Mouse (Mus musculus) forebrain, embryonic 14.5 days (tissue): ENCODE results near the gene Scarb2. TPM values are rescaled to one million over a fixed set of nuclear protein-coding genes. Genes with fewer than 3 reads are reported as not detected.

Experiments
- ATAC-seq: fragments of 200-750 bp; cut with Nextera tagmentation; 2 replicates; pipeline ENCODE4 v1.8.0; 2017; ENCODE audit warnings: mild to moderate bottlenecking, moderate library complexity
- DNase-seq: peaks from one replicate; pipeline ENCODE4 v3.0.0-alpha.2; 2015; ENCODE audit warnings: low spot score
- H3K27ac ChIP-seq: fragments of 300-500 bp; sonication (generic); 2 replicates; pipeline ENCODE4 v1.5.1; 2014; ENCODE audit warnings: low read depth, mild to moderate bottlenecking, control low read depth, low read length, moderate library complexity
- H3K27me3 ChIP-seq: fragments of 300-500 bp; sonication (generic); replicated peaks from 2 replicates; pipeline ENCODE4 v1.6.1; 2014; ENCODE audit warnings: low read length, control low read depth, mixed read lengths; ENCODE audit not compliant: control insufficient read depth, insufficient read depth
- H3K36me3 ChIP-seq: fragments of 300-500 bp; sonication (generic); 2 replicates; pipeline ENCODE4 v1.6.1; 2014; ENCODE audit warnings: low read length, control low read depth; ENCODE audit not compliant: control insufficient read depth, insufficient read depth
- H3K4me1 ChIP-seq: fragments of 300-500 bp; sonication (generic); 2 replicates; pipeline ENCODE4 v1.6.1; 2014; ENCODE audit warnings: antibody characterized with exemption, low read length, control low read depth; ENCODE audit not compliant: control insufficient read depth, insufficient read depth
- H3K4me2 ChIP-seq: fragments of 300-500 bp; sonication (generic); 2 replicates; pipeline ENCODE4 v1.6.1; 2014; ENCODE audit warnings: mild to moderate bottlenecking, control low read depth, low read length
- H3K4me3 ChIP-seq: fragments of 300-500 bp; sonication (generic); 2 replicates; pipeline ENCODE4 v1.5.1; 2014; ENCODE audit warnings: low read depth, low read length, control low read depth
- H3K9ac ChIP-seq: fragments of 300-500 bp; sonication (generic); 2 replicates; pipeline ENCODE4 v1.6.1; 2014; ENCODE audit warnings: mild to moderate bottlenecking, low read length, control low read depth, moderate library complexity
- H3K9me3 ChIP-seq: fragments of 300-500 bp; sonication (generic); replicated peaks from 2 replicates; pipeline ENCODE4 v1.6.1; 2016; ENCODE audit warnings: low read length, control low read depth, mixed read lengths; ENCODE audit not compliant: control insufficient read depth
- WGBS: fragments of 180-500 bp; shearing (Covaris S2); extraction: QIAGEN DNeasy Blood & Tissue Kit; methylation state at CpG from one replicate; pipeline ENCODE4 v1.1.7; 2014; 5-methylcytosine and 5-hydroxymethylcytosine counted together
- polyA plus RNA-seq: library from polyadenylated mRNA; unstranded; fragments of >200 nt; fragmentation: Nextera tagmentation; extraction: Ambion mirVana; gene quantifications from 2 replicates; pipeline ENCODE4 v1.2.1, GENCODE M21; 2014

Gene Scarb2
- polyA plus RNA-seq, 1 experiment from 2014 or later = 26.0 TPM

GRCm38 (mm10) chr5:92488961-92489360 is 17.7 kb downstream of the Scarb2 start:
- Histone ChIP-seq H3K9me3 (no peaks in the 10 kb centered on the region), H3K4me1 (peaks cover 7% of the 10 kb centered on the region; the same call in 1 of the 2 replicates), H3K36me3 (peaks cover 17% of the 10 kb centered on the region), H3K27me3 (no peaks in the 10 kb centered on the region), H3K4me2 (no peak overlapping the region), H3K9ac (no peak overlapping the region), H3K4me3 (no peak overlapping the region), H3K27ac (0 out of 2 replicates have a peak overlapping the region, but pooled peaks have one; percentile 39)
- no peak for DNase-seq
- WGBS = 76% methylated on average over 7 of the region's 7 CpGs
- peak; percentile 43; the same call in 1 of the 2 replicates for ATAC-seq

DNA sequence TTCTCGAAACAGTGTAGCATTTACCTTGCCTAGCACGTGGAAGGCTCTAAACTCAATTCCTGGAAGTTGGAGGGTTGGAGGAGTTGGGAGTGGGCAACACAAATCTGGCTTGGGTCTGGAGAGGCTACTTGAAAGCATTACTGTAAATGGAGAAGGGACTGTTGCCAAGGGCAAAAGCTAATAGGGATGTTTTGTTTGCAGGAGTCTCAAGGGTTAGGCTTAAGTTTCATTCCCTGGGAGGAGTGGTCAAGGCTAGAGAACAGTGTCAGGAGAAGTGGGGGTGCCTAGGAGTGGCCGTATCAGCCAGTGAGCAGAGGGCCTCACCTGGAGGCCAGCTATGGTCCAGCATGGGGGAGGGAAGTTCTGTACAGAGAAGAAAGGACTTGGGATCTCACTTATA is 18.2 kb downstream of the Scarb2 start:
- no peak for ATAC-seq
- H3K9me3 ChIP-seq = no peaks in the 10 kb centered on the region
- H3K9ac ChIP-seq = no peak overlapping the region
- H3K4me1 ChIP-seq = peaks cover 7% of the 10 kb centered on the region; the same call in 1 of the 2 replicates
- WGBS = 93% methylated on average over 3 of the region's 3 CpGs
- H3K36me3 ChIP-seq = peaks cover 22% of the 10 kb centered on the region
- no peak overlapping the region for H3K4me2 ChIP-seq
- DNase-seq = no peak
- no peak overlapping the region for H3K4me3 ChIP-seq
- no peaks in the 10 kb centered on the region for H3K27me3 ChIP-seq
- no peak overlapping the region; the same call in 1 of the 2 replicates for H3K27ac ChIP-seq

DNA sequence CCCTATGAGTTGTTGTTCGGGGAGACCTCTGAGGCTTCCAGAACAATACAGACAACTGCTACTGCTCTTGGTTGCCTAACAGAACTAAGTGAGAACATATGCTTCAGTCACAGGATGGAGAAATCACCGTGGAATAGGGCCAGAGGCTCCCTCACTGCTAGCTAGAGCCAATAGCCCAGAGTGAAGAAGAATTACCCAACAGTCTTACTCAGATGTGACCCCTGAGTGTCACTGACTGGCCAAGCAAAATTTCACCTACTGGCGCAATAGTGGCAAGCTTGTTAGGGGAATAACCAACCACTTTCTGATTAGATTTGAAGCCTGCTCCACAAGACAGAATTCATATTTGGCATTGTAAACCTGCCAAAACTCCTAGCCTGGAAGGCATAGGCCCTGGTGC is 19.9 kb downstream of the Scarb2 start:
- Histone ChIP-seq H3K4me1 (peaks cover 7% of the 10 kb centered on the region; the same call in 1 of the 2 replicates), H3K9ac (no peak overlapping the region), H3K9me3 (0 out of 2 replicates have a peak, but pooled peaks cover 3% of the 10 kb centered on the region), H3K27me3 (no peaks in the 10 kb centered on the region), H3K4me2 (no peak overlapping the region), H3K36me3 (peaks cover 35% of the 10 kb centered on the region), H3K4me3 (no peak overlapping the region), H3K27ac (no peak overlapping the region)
- ATAC-seq (no peak), DNase-seq (no peak)
- 86% methylated on average over 3 of the region's 3 CpGs for WGBS

DNA sequence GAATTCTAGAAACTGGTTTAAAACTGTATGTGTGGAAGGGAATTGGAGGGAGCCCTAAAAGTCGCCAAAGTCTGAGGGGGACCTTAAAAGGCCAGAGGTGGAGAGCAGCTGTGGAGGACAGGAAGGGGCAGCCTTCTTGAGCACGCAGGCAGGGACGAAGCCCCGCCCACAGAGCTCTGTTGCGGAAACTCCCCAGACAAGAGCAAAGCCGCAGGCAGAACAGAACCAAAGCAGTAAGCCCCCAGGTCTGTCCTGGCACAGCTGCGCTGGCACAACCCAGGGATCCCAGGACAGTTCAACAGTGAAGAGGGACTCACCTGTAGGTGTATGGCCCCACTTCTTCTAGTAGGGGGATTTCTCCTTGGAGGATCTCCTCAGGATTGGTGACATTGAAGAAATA is 21.8 kb downstream of the Scarb2 start:
- Histone ChIP-seq H3K9me3 (0 out of 2 replicates have a peak, but pooled peaks cover 3% of the 10 kb centered on the region), H3K9ac (no peak overlapping the region), H3K36me3 (peaks cover 35% of the 10 kb centered on the region), H3K4me1 (peaks cover 7% of the 10 kb centered on the region; the same call in 1 of the 2 replicates), H3K27me3 (no peaks in the 10 kb centered on the region), H3K4me3 (no peak overlapping the region), H3K27ac (no peak overlapping the region), H3K4me2 (no peak overlapping the region)
- ATAC-seq (no peak), DNase-seq (no peak)
- 65% methylated on average over 7 of the region's 7 CpGs for WGBS

- WGBS = 83% methylated on average over 5 of the region's 5 CpGs
- Histone ChIP-seq H3K9me3 (no peaks in the 10 kb centered on the region), H3K27me3 (no peaks in the 10 kb centered on the region), H3K36me3 (no peaks in the 10 kb centered on the region), H3K4me1 (no peaks in the 10 kb centered on the region), H3K4me3 (no peak overlapping the region), H3K4me2 (no peak overlapping the region), H3K9ac (no peak overlapping the region), H3K27ac (no peak overlapping the region)
- ATAC-seq (no peak), DNase-seq (no peak)
Observed at GRCm38 (mm10) chr5:92472863-92473262, 33.8 kb downstream of the Scarb2 start.

DNA sequence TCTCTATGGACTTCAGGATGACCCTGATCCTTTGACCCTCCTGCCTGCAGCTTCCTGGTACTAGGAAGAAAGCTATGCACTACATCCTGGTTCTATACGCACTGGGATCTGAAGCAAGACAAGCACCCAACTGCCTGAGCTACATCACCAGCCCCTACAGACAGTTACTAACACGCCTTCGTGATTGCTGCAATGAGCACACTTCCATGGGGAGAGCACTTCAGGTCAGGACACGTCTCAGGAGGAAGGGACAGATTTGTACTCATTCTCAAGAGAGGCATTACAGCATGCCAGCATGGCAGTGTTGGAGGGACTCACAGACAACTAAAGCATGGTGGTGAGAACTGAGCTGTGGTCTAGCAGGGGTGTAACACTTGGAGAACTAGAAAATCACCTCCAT is 35.1 kb downstream of the Scarb2 start:
- H3K4me2 ChIP-seq = no peak overlapping the region
- H3K27me3 ChIP-seq = no peaks in the 10 kb centered on the region
- H3K9me3 ChIP-seq = no peaks in the 10 kb centered on the region
- H3K4me1 ChIP-seq = no peaks in the 10 kb centered on the region
- H3K4me3 ChIP-seq = no peak overlapping the region
- H3K27ac ChIP-seq = no peak overlapping the region
- no peak for DNase-seq
- no peaks in the 10 kb centered on the region for H3K36me3 ChIP-seq
- no peak overlapping the region for H3K9ac ChIP-seq
- no peak for ATAC-seq
- 96% methylated on average over 4 of the region's 4 CpGs for WGBS

GRCm38 (mm10) chr5:92469201-92470130 is 37.2 kb downstream of the Scarb2 start:
- DNase-seq (no peak), ATAC-seq (no peak)
- Histone ChIP-seq H3K4me2 (no peak overlapping the region), H3K27ac (no peak overlapping the region), H3K36me3 (no peaks in the 10 kb centered on the region), H3K9ac (no peak overlapping the region), H3K4me1 (no peaks in the 10 kb centered on the region), H3K27me3 (no peaks in the 10 kb centered on the region), H3K9me3 (no peaks in the 10 kb centered on the region), H3K4me3 (no peak overlapping the region)
- 93% methylated on average over 18 of the region's 18 CpGs for WGBS

DNA sequence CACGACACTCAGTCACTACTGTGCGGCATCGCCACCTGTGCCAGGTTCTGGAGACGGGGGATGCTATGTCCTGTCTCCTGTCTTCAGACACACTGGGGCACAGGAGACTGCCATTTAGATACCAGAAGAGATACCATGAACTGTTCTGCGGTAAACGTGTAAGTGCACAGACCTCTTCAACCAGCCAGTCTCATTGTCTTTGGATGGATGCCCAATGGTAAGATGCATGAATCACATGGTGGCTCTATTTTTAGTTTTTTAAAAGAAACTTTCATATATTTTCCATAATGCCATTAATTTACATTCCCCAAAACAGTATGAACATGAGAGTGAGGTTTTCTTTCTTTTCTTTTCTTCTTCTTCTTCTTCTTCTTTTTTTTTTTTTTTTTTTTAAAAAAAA is 38.4 kb downstream of the Scarb2 start:
- H3K9me3 ChIP-seq = no peaks in the 10 kb centered on the region
- H3K4me1 ChIP-seq = no peaks in the 10 kb centered on the region
- no peak for DNase-seq
- no peak overlapping the region for H3K27ac ChIP-seq
- H3K36me3 ChIP-seq = no peaks in the 10 kb centered on the region
- H3K9ac ChIP-seq = no peak overlapping the region
- H3K4me2 ChIP-seq = no peak overlapping the region
- WGBS = 91% methylated on average over 6 of the region's 6 CpGs
- ATAC-seq = no peak
- H3K27me3 ChIP-seq = no peaks in the 10 kb centered on the region
- no peak overlapping the region for H3K4me3 ChIP-seq

GRCm38 (mm10) chr5:92467102-92467766 is 39.4 kb downstream of the Scarb2 start:
- WGBS = 82% methylated on average over 8 of the region's 8 CpGs
- no peaks in the 10 kb centered on the region for H3K4me1 ChIP-seq
- H3K27me3 ChIP-seq = no peaks in the 10 kb centered on the region
- DNase-seq = no peak
- no peak overlapping the region for H3K27ac ChIP-seq
- no peaks in the 10 kb centered on the region for H3K9me3 ChIP-seq
- no peak overlapping the region for H3K4me3 ChIP-seq
- H3K36me3 ChIP-seq = no peaks in the 10 kb centered on the region
- H3K9ac ChIP-seq = no peak overlapping the region
- no peak for ATAC-seq
- H3K4me2 ChIP-seq = no peak overlapping the region
